Mouse (Mus musculus): ENCODE results near the gene Hesx1.

- TF ChIP-seq CTCF (IDR thresholded peaks at IDR 0.05; ENCODE audit: insufficient read depth, low read length) = peak; percentile 28; the same call in 1 of the 2 replicates
- TF ChIP-seq POLR2A (IDR thresholded peaks at IDR 0.05; ENCODE audit: borderline replicate concordance, extremely low read depth, low read depth, low read length) = no peak
Measured at GRCm38 (mm10) chr14:27044967-27045361, 50.7 kb downstream of the Hesx1 start.
